Mouse (Mus musculus) brain, embryonic 14.5 days (tissue): ENCODE measurements at regions not wholly inside any gene's neighbourhood (a gene's known extent, or its start where the extent isn't known, plus 50 kb on each side); places are given as distances from the start of the nearest gene placed in this dataset.

Experiments used
- CTCF ChIP-seq: fragments of 200-500 bp; IDR thresholded peaks from 2 replicates; pipeline ENCODE4 v1.5.1; 2012; ENCODE audit warnings: inconsistent platforms, mild to moderate bottlenecking, moderate library complexity, borderline replicate concordance; ENCODE audit not compliant: insufficient read depth, insufficient read length; ENCODE audit errors: extremely low read depth
- POLR2A ChIP-seq: fragments of 200-500 bp; IDR thresholded peaks from 2 replicates; pipeline ENCODE4 v1.6.1; 2012; ENCODE audit warnings: mild to moderate bottlenecking, inconsistent platforms, borderline replicate concordance; ENCODE audit not compliant: poor library complexity, insufficient read depth, insufficient read length, severe bottlenecking; ENCODE audit errors: extremely low read depth

DNA sequence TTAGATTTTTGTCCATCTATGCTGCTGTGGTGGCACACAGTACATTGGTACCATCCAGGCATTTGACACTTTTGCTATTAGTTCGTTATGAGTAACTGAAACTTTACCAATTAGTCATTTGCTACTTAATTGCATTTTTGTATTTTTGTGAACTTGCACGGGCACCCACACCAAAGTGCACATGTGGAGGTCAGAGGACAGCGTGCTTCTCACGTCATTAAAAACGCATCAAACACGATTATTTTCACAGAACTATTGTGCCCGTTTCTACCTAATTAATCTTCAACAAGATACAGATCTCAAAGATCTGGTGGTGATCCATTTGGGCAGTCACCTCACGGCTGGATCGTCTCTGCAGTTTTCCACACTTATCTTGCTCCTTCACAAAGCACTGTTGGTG, 105.1 kb downstream of the Rpl14 start:
- TF ChIP-seq CTCF: no peak
- TF ChIP-seq POLR2A: no peak
